Mouse (Mus musculus): ENCODE measurements around the gene Btbd9.

- TF ChIP-seq CTCF (IDR thresholded peaks at IDR 0.05; ENCODE audit: low read depth, low read length): no peak
- TF ChIP-seq POLR2A (IDR thresholded peaks at IDR 0.05; ENCODE audit: extremely low read depth, insufficient read depth, low read length): no peak
These were observed 101.7 kb downstream of the Btbd9 start for GRCm38 (mm10) chr17:30474561-30474960.
